Mouse (Mus musculus): ENCODE measurements at regions not wholly inside any gene's neighbourhood (a gene's known extent, or its start where the extent isn't known, plus 50 kb on each side); places are given as distances from the start of the nearest gene placed in this dataset.

GRCm38 (mm10) chr4:105937587-105937986 is 147.9 kb downstream of the Gm12728 start:
- TF ChIP-seq HCFC1 (IDR thresholded peaks at IDR 0.05; ENCODE audit: low read depth, low read length) (no peak), BHLHE40 (IDR thresholded peaks at IDR 0.05; ENCODE audit: borderline replicate concordance, low read depth, low read length) (no peak), POLR2AphosphoS5 (IDR thresholded peaks at IDR 0.05; ENCODE audit: borderline replicate concordance, low read depth, low read length) (no peak)
